Mouse (Mus musculus) adrenal gland, adult 18-20 months (tissue): ENCODE measurements around the gene Chn2. TPM values are rescaled to one million over a fixed set of nuclear protein-coding genes. Genes with fewer than 3 reads are reported as not detected.

Experiments
- DNase-seq, 2 experiments: peaks; one replicate each; pipeline ENCODE4 v3.0.0; 2021 to 2022; ENCODE audit warnings: low spot score in 2 of 2
- total RNA-seq, 2 experiments: library from RNA; stranded (reverse); gene quantifications; 1 replicate in 1 of 2; 2 replicates in 1 of 2; pipeline ENCODE4 v1.2.3; 2021

Chn2 gene
- total RNA-seq, 2 experiments from 2014 or later: 7.7 to 12.5 TPM

DNA sequence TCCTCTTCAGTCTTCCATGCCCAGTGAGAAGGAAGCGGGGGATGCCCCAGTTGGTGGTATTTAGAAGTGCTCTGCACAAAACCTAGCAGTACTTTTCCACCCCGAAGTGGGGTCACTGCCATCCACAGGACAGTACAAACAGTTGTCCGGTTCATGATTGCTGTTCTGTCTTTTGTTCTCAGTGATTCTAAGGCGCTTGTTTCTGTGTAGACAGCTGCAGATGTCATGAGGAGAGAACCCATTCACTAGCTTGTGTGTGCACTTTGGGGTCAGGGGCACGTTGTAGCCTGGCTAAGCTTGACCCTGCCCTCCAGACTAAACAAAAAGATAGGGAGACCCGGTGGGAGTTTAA lies 234.0 kb downstream of the Chn2 start:
- DNase-seq: no peak

DNA sequence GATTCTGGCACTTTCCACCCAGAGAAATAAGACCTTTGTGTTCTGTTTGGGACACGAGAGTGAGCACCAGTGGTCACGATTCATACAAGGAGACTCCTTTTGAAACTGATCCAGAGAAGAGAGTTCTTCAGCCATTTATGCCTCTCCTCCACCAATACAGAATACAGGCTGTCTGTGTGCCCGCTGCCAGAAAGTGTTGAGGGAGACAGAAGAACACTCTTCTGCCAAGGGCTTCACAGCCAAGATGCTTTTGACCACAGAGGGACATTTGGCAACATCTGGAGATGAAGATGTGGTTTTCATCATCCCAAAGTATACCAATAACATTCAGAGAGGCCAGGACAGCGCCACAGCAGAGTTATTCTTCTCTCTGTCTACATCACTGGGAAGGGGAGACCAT lies 237.9 kb downstream of the Chn2 start:
- no peak for DNase-seq

DNA sequence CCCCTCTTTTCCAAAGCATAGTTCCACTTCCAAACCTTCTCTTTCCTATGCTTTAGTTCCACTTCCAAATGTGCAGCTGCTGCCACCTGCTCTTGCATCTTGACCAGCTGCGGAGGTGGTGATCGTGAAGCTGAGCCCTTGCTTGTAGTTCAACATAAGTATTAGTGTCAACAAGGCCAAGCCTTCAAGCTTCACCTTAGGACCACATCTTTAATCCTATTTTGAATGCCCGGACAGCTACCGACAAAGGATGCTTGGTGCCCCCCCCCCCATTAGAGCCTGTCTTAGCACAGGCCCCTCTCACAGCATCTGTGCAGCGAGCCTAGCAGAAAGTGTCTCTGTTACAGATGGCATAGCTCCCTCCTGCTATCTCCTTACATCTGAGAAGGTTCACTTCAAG lies 238.5 kb downstream of the Chn2 start:
- DNase-seq: no peak

DNA sequence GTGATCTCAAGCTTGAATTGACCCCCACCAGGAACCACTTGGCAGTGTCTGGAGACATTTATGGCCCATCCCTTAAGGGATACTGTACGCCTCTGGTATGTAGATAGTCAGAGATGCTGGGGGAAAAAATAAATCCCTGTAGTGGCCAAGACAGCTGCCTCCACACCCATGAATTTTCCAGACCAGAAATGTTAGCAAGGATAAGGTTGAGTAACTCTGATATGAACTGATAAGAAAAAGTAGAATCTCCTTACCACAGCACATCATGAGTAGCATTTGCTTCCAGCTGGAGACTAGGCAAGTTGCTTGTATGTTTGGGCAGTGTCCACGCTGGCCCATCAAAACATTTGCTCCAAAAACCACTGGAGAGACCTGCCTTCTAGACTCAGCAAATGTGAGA lies 239.3 kb downstream of the Chn2 start:
- DNase-seq: no peak

DNA sequence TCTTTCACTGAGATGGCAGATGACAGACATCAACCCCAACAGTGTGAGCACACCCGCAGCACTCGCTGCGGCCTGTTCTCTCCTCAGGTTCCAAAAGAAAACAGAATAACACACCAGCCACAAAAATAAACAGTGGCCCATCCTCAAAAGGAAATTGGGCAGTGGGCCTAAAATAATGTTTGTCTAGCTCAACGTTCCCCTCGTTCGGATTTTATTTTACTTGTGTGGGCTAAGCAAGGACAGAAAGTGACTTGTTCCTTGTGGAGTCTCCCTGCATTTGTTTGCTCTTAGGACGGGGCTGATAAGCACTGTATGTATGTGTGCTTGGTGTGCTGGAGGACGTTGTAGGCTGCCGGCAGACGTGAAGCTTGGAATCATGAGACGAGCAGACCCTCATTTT lies 240.0 kb downstream of the Chn2 start:
- no peak for DNase-seq

DNA sequence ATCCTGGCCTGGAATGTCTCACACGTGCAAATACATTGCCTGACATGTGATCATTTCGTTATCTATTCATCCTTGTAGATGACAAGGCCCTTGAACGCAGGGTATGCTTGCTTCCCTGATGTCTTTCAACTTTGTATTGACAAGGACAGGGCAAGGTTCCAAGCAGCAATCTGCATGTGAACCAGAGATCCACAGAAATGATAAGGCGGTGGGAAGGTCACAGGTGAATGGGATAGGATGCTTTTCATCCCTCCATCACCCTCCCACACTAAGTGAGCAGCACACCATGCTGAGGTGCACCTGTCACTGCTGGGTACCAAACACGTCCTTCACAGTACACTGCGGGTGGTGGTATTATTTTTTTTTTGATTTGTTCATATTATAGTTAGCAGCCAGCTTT lies 240.9 kb downstream of the Chn2 start:
- DNase-seq: no peak

- no peak for DNase-seq
Measured at GRCm38 (mm10) chr6:54283299-54283698, 243.9 kb downstream of the Chn2 start.

- no peak for DNase-seq
Measured at GRCm38 (mm10) chr6:54284167-54284711, 244.9 kb downstream of the Chn2 start.

DNA sequence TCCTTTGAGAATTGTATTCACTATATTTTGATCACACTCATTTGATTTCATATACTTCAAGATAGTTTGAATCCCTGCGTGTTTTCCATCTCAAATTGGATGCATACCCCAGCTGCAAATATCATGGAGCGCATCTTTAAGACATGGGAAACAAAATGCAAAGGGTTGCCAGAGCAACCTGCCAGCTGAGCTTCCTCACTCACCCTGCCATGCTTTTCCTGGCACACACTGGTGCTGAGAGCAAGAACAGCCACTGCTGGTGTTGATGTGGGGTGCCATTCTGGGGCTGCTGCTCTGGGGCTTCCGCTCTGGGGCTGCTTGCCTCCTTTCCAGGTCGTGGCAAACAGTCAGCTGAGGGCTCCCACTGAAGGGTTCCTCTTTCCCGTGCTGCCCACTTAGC lies 247.5 kb downstream of the Chn2 start:
- DNase-seq: no peak

DNA sequence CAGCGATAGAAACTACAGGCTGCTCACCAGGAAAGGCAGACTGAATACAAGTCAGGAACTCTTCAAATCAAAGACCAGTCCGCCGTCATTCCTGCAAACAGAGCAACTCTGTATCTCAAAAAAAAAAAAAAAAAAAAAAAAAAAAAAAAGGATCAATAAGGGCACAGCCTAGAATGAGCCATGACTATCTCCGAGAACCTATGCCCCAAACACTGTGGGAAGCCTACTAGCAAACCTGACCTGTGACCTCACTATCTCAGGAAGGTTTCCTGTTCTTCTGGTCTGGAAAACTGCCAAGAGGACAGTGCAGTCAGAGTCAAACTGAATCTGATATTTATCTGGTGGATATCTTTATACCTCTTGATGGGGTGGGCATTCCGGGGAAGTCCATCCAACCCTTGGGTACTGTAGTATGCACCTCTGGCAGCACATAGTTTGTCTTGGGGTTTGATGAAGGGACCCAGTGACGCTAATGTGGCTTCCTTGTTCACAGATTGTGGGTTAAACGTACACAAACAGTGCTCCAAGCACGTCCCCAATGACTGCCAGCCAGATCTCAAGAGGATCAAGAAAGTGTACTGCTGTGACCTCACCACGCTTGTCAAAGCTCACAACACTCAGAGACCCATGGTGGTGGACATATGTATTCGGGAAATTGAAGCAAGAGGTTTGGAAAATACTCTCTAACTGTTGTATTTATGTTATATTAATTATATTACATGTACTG lies 250.6 kb downstream of the Chn2 start:
- no peak for DNase-seq

GRCm38 (mm10) chr6:54297231-54297630 lies 257.9 kb downstream of the Chn2 start:
- no peak for DNase-seq

- DNase-seq: no peak
Measured at GRCm38 (mm10) chr6:54299417-54299816, 260.1 kb downstream of the Chn2 start.

DNA sequence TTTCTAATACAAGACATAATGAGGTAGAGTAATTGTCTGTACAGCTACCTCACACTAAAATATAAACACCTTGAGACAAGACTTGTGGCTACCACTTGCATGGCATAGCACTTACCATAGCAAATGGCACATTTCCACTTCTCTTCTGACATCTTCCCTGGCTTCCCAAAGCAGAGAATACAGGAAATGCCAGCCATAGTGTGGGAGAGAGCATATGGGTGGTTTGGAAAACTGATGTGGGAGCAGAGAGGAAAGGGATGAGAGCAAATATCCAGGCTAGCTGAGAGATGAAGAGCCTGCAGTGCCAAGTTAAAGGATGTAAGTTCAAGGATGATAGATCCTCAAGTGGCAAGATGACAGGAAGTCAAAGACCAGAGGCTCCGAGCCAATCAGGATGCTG lies 266.4 kb downstream of the Chn2 start:
- DNase-seq: no peak

- DNase-seq: no peak
Measured at GRCm38 (mm10) chr6:54313071-54313470, 273.7 kb downstream of the Chn2 start.

DNA sequence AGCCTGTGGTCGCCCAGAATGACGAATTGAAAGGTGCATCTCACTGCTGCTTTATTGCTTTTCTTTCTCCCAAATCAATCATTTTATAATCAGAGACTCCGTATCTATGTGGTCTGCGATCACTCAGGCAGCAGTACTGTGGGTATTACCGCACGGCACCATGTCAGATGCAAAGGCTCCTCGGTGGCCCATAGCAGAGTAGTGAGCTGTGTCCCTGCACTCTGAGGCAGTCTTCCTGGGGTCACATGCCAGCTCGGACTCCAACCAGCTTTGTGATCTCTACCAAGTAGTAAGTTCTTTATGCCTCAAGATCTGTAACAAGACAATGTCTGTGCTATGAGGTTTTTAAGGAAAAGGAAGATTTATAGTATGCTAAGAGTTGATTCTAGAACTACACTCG lies 279.3 kb downstream of the Chn2 start:
- no peak for DNase-seq

DNA sequence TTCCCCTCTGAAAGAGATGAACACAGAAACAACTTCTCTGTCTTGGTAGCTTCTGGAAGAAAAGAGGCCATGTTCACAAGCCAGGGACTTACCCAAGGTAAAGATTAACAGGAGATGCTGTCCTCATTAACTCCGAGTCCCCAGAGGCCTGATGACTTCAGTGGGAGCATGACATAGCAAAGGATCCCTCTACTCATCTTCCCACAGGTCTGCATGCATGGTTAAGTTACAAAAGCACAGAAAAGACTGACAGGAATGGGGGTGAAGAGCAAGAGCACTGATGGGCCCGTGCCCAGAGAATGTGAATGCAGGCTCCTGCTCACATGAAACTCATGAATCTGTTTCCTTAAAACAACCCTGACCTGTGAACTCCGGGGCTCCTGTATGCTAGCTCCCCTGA lies 279.8 kb downstream of the Chn2 start:
- no peak for DNase-seq

DNA sequence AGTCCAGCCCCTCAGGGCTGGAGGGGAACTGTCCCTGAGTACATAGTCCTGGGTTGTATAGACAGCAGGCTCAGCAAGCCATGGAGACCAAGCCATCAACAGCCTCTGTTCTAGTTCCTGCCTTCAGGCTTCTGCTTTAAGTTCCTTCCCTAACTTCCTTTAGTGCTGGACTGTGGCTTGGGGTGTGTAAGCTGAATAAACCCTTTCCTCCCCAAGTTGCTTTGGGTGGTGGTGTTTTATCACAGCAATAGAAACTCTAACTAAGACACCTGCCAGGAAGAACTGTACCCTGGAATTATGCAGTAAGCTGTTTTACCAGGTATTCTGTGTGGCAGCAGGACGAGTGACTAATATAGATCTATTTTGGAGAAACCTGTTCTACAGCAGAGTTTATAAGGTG lies 280.9 kb downstream of the Chn2 start:
- DNase-seq: no peak

DNA sequence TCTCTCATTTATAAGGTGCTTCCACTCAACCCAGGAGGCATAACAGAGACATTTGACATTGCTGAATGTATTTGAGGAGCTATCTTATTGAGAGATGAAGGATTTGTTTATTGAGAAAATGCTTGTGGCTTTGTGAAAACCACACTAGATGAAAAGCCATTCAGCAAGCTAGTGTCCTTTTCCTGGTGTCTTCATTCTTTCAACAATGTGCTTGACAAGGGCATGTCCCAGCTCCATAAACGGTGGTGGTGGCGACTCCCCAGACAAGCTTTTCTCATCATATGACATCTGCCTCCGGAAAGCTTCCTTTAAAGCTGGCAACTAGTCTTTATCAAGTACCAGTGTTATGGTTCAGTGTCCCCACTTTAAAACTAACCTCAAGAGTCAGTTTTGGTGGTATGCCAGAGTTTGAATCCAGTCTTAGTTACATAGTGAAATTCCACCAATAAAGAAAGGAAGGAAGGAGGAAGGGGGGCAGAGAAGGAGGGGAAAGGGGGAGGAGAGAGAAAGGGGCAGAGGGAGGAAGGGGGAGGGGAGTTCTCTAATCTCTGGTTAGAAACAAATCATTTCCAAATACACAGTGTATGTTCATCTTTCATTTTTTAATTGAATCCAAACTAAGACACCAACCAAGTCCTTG lies 286.0 kb downstream of the Chn2 start, which contains the start of gene Prr15:
TSS of gene Prr15 (plus strand) at position 590 of the 640 bp plus-strand sequence.
- no peak for DNase-seq

DNA sequence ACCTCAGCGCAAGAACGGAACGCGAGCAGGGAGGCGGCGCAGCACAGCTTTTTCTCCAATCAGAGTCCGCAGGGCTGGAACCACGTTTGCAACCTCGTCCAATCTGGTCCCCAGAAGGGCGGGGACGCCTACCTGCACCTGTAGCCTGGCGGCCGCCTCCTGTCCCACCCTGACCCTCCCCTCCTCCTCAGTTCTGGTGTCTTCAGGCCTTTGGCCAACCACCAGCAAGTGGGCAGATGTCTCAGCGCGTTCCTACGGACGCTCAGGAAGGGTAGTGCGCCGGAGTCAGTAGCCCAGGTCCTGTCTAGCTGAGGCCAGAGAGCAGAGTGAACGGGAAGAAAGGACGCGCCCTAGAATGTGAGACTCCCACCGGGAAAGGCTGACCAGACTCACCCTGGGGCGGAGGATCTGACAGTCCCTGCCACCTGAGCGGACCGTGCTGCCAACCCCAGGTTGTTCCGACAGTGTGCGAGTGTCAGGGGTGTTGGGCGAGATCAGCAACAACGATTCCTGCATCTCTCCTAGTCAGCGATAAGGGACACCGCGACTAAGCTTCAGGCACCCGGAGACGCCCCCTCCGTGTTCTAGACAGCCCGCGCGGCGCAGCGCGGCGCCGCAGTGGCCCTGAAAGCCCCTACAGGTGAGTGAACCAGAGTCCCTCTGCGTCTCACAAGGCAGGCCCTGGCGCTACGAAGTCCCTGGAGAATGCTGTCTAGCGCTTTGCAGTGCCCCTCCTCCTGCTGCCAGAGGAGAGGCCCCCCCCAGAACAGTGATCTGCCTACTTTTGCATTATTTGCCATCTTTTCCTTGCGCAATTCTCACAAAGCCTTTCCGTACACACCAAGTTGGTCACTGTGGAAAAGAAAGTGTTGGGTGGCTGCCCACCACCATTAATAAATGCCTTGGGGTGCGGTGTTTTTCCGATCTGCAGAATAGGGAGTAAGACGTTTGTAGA lies 287.6 kb downstream of the Chn2 start:
- peak; percentile 33 to 39 for DNase-seq

DNA sequence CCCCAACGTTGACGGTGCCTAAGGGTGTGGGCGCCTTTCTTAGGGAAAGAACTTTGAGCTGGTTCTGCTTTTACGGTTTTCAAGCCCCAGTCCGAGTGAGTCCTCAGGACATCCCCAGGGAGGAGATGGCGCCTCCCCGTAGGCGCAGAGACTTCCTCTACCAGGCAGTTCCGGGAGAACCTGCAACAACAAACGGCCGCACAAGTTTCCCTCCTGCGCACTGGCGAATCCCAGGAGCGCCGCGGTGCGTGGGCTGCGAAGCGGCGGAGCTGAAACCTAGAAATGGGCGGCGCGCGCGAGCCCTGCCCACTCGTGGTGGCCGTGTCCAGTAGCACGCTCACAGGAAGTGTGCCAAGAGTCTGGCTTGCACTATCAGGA lies 288.3 kb downstream of the Chn2 start:
- peak; percentile 58 to 62 for DNase-seq

- DNase-seq: no peak
Measured at GRCm38 (mm10) chr6:54328783-54329182, 289.4 kb downstream of the Chn2 start.

GRCm38 (mm10) chr6:54329598-54329997 lies 290.2 kb downstream of the Chn2 start:
- no peak for DNase-seq
